Mouse (Mus musculus) ZHBTc4 (cell line): ENCODE measurements around the gene Hoxc5.
A peak's percentile ranks its signal among the peaks of the same experiment; 100 is the strongest.

Source experiments
- DNase-seq: peaks from one replicate; pipeline ENCODE4 v3.0.0-alpha.2; 2011; ENCODE audit warnings: low read depth, low spot score

Gene Hoxc5

DNA sequence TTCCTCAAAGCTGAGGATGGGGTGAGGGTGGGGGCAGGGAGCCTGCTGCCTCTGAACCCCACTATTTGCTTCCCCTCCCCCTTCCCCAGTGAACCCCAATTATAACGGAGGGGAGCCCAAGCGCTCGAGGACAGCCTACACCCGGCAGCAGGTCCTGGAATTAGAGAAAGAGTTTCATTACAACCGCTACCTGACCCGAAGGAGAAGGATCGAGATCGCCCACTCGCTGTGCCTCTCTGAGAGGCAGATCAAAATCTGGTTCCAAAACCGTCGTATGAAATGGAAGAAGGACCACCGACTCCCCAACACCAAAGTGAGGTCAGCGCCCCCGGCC, 68.3 kb downstream of the Hoxc5 start:
- no peak for DNase-seq

DNA sequence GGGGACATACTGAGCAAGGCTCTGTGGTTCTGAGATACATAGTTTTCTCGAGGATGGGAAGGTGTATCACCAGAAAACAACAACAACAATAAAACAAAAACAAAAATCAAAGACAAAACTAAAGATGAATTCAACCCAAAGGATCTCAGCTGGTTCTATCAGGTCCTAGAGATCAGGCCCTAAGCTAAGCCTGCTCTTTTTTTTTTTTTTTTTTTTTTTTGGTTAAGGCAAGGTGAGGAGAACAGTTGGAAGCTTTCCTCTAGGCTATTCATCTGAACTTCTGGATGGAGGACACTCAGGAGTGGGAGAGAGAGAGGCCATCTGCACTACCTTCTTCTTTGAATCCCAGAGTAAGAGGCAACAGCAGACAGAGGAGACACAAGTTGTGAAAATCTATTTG, 70.3 kb downstream of the Hoxc5 start:
- no peak for DNase-seq

DNA sequence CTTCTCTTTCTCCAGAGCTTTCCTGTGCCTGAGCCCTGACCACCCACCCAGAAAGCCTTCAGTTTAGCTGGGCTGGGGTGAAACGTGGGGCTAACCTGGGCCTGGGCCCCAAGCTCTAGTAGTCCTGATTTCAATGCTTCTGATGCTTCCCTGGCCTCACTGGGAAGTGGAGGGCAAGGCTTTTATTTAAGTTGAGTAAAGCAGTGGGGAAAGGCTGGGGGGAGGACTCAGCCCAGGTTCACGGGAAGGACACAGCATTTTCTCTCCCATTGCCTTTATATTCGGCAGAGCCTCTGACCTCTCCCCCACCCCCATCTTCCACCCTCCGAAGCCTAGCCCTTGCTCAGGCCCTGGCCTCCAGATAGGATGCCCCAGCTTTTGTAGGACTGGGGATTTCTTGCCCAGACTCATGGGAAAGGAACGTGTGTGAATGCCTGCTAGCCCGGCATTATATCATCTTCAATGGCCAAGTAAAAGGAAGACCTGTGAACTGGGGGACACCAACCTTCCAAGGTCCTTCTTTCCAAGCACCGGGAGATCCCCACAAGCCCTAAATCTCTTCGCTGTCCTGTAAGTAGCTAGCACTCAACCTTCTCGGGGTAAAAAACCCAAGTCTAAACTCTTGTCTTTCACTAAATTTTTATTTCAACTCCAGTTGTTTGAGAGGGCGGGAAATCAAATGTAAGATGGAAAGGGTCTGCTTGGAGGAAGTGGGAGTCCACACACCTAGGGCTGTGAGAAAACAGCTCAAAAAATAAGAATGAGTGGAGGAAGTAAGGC, 71.6 kb downstream of the Hoxc5 start:
- no peak for DNase-seq

DNA sequence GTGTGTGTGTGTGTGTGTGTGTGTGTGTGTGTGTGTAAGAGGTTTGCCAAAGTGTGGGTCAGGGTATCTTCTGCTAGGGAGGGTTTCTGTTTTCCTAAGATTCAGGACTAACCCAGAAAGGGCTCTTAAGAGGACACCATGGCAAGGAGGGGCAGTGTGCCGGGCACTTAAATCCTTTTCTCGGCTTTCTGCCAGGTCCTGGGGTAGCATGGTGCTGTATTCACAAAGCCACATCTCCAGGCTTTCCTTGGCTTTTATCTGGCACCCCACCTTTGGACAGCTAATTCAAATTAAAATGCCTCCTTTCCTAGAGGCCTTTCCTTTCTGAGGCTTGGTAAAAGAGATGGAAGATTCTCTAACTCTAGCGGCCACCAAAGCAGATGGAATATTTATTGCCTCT, 72.4 kb downstream of the Hoxc5 start:
- no peak for DNase-seq

DNA sequence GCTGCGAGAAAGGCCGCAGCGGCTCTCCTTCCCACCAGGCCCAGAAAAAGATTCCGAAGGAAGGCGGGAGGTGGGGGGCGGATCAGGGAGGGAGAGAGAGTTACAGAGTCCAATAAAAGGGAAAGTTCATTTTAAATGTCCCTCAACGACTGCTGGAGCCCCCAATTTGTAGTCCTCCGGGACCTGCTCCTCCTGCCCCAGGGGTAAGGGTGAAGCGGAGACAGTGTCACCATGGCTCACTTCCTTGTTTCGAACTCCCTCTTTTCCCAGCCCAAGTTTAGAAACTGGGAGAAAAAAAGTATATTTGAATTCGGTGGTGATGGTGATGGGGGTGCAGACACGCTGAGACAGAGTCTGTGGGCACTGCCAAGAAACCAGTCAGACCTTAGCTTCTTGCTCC, 73.4 kb downstream of the Hoxc5 start:
- DNase-seq: no peak

DNA sequence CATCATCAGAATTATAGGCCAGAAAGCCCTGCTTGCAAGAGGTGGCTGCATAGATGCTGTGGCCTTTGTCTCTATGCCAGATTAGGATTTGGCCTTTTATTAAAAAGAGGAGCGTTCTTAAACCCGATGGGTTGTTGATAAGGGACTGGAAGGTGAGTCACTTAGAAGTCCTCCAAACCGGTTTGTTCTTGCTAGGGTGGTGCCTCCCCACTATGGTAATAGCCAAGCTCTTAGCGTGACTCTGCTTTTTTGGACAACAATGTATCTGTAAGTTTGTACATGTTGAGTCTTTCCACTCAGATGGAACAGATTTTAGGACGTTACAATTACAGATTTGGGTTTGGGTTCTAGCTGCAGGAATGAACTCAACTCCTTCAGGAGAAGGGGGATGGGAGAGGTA, 74.4 kb downstream of the Hoxc5 start:
- DNase-seq: peak; percentile 72

DNA sequence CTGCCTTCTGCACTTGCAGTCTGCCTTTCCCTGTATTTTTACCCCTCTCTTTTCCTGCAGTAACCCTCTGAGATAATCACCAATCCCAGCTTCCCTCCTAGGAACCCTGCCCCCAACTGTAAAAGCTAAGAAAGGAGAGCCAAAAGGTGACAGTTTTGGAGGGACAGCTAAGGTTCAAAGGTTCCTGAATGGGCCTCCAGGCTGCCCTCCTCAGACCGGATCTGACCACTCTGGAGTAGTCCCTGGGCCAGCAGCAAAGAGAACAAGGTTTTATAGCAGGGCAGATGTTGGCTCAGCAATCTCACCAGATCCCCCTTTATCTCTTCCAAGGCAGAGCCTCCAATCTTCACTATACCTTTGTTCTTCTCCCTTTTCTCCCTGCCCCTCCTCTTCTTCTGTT, 75.0 kb downstream of the Hoxc5 start:
- no peak for DNase-seq

DNA sequence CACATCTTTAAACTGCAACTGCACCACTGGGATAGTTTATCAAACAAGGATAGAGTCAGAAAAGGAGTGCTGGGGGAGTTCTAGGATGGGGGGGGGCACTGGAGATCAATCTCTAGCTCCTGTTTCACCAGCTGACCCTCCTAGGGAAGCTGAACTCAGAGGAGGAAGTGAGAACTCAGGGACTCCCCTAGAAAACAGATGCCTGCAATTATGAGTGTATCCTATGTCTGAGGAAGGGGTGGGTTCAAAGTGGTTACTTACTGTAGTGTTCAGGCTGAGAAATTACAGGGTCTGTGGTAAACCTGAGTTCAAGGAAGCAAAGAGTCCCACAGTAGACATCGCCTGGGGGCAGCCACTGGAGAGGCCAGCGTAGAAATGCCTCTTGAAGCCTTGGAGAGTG, 84.4 kb downstream of the Hoxc5 start:
- no peak for DNase-seq

DNA sequence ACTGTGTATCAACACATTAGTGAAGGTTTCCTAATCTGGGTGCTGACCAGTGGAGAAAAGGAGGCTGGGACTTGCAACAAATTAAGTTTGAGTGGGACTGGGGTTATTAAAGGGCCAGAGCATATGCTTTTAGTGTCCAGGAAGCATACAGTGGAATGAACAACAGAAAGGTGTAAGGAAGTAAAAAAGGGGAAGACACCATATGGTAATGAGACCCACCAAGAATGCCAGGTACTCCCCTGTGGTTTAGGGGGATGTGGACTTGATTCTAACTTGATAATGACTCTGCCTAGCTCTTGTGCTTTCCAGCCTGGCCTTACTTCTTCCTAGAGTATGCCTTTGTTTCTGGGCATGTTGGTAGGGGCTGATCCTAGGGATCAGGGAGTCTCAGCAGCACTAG, 86.0 kb downstream of the Hoxc5 start:
- DNase-seq: no peak

DNA sequence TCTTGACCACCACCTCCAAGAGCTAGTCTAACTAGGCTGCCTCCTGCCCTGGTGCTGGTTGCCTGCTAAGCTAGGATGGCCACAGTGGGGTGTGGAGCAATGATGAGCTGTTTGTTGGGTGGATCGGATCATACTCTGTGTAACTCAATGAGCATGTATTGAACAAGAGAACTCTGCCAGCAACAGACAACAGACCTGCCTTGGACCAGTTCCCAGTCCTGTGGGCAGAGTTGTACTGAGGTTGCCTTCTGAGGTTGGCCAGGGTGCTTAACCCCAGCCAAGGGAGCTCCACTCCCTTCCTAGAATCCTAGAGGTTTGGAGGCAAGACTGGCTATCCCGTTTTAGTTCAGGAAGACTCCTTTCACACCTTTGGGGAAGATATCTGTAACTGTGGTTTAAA, 89.2 kb downstream of the Hoxc5 start:
- no peak for DNase-seq

DNA sequence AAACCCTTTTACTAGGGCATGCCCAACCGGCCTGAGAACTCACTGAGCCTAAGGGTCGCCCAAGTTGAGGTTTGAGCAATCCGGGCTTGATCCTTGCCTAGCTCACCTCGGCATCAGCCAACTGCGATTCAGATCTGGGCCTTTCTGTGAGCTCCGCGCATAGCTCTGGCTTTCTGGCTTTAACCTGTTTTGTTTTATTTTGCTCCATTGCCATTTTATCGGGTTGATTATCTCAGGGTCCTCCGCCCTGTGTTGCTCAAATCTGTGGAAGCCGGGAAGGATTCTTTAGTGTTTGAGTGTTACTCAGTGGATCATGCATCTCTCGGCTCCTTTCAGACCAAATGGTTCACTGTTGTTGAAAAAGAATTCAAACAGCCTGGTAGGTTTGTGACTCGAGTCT, 91.5 kb downstream of the Hoxc5 start:
- peak; percentile 44 for DNase-seq

DNA sequence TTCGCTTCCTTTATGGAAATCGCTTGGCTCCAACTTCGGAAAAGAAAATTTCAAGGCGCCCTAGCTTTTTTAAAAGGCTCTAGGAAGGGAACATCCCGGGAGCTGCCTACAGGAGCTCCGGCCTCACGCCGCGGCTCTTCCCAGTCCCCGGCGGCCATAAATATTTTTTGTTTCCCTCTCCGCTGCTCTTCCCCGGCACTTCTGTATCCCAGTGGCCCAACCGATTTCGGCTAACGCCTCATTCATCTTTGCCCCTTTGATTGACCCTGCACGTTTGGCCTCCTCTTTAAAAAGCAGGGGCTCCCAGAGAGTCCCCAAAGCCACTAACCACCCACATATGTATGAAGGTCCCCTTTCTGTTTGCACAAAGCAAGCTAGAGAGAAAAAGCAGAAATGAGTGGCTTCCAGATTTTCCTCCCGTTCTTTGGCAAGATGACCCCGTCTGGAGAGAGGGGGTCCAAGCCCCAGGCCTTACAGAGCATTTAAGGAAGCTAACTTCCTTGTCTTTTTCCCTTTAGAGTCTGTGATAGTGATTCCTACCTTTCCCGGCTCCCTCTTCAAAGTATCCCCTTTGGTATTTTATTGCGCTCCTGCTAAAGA, 92.2 kb downstream of the Hoxc5 start:
- DNase-seq: peak; percentile 38

DNA sequence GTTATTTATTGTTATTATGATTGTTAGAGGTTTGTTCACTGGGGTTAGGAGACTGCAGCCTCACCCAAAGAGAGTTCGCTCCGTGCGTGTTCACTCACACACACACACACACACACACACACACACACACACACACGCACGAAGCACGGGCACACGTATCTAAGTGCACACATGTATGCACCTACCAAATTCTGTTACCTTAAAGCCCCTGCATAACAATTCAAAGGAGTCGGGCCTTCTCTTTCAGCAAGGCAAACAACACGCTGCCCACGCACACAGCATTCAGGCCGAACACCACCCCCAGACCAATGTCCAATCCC, 92.7 kb downstream of the Hoxc5 start:
- DNase-seq: peak; percentile 38

DNA sequence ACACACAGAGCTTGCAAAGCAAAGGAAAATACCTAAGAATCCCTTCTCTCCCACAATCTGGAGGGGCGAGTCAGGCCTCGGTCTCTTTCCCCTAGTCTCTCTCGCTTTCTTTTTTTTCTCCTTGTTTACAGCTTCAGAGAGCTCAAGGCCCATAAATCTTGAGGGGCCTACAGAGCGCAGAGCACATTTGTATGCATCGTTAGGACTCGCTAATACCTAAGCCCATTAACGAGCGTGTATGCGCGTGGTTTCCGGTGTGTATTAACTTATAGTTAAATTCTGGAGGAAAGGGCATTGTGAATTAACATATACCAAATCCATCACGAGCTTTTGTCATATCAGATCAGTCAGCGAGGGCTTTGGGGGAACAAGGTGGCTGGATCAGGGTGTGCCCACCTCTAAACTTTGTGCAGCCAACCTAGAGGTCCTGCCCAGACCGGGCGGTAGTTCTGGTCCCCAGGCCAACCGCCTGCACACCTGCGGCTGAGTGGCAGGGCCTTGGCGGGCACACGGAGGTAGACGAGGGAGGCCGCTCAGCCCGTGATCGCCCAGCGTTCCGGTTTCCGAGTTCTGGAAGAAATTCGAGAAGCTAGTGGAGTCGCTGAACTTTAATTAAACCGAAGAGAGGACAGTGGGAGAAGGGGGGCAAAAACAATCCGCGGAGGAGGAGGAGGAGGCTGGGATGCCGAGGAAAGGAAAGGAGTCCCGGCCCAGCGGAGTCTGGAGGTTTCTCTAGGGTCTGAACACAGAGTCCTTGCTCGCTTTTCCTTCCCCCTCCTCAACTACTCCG, 93.3 kb downstream of the Hoxc5 start:
- peak; percentile 52 for DNase-seq

DNA sequence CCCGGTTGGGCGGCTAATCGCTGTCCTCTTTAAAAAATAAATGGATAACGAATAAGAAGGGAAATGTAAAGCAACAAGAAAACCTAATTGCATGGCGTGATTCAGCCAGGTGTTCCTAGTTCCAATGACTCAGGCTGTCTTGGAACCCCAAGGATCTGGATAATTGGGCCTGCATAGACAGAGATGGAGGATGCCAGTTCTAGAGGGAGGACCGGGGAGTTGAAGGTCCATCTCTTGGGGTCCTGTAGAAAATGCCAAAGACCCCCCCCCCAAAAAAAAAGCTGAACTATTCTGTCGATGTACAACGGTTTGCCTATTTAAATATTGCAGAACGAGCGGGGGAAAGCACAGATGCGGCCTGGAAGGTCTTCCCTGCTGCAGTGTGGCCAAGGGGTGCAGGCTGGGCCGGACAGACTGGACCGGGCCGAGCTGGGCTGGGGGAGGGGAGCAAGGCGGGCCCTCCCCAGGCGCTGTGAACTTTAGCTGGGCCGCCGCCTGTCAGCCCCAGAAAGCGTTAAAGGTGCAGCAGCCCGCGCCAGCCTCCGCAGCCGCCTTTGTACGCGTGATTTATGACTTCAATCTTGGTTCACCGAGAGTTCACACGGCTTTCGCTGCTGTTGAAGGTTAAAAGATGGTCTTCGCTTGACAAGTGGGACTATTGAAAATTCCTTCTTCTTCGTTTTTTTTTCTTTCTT, 94.0 kb downstream of the Hoxc5 start:
- DNase-seq: peak; percentile 57

DNA sequence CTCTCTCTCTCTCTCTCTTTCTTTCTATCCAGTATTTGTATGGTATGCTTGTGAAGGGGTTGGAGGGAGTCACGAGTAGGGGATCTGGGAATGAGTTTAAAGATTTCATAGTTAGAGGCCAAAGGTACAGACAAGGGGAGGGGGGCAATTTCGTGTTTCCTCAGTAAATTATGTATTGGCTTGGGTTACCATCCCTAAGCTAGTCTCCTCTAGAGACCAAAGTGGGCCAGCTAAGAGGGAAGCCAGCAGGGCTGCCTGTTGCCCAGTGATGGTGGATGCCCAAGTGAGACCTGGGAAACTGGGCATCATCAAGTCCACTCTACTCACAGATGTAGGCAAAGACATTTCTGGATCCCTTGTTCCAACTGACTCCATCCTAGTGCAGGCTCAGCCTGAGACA, 94.7 kb downstream of the Hoxc5 start:
- DNase-seq: no peak

DNA sequence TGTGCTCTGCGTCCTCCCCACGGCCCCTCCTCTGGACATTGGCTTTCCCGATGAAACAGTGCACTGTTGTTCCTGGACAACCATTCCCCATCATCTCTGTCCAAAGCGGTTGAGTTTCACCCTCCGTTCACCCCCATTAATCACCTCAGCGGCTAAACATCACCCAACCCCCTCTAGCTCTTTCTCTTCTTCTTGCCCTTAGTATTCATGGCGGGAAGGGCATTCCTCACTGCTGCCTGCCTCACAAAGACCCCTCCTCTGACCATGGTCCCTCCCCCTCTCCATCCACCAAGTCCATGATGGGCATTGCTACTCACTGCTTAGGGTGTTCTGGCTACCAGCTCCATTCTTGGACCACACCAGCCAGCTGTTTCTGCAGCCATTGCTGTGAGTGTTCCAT, 98.4 kb downstream of the Hoxc5 start:
- no peak for DNase-seq
